Mouse (Mus musculus) v-Abl transformed pro-B cells (cell line): ENCODE data around the gene Fam216a.

Source experiments
- in situ Hi-C, 2 experiments: fragments of 400-800 bp; cut with MboI; formaldehyde crosslinking; loops; one replicate each; pipeline ENCODE4 v1.15.1; 2025; ENCODE audit not compliant: unreplicated experiment in 2 of 2

Fam216a gene

GRCm38 (mm10) chr5:122330269-122330668 lies 41.9 kb downstream of the Fam216a start:
- in situ Hi-C loops: no loop called here

GRCm38 (mm10) chr5:122327283-122327682 lies 44.9 kb downstream of the Fam216a start:
- in situ Hi-C loops: no loop called here

GRCm38 (mm10) chr5:122325477-122325876 lies 46.7 kb downstream of the Fam216a start:
- in situ Hi-C loops: no loop called here

- in situ Hi-C loops: no loop called here
Measured at GRCm38 (mm10) chr5:122324608-122325431, 47.3 kb downstream of the Fam216a start.

- in situ Hi-C loops: no loop called here
Measured at GRCm38 (mm10) chr5:122323523-122323922, 48.6 kb downstream of the Fam216a start.

- in situ Hi-C loops: no loop called here
Measured at GRCm38 (mm10) chr5:122320205-122320781, 51.9 kb downstream of the Fam216a start.

GRCm38 (mm10) chr5:122319474-122320204 lies 52.5 kb downstream of the Fam216a start:
- in situ Hi-C loops: loop anchor here (5.0 kb wide), 2 partner anchors 37 to 52 kb away; partner anchors contain the start of gene Pptc7 (in 1 of the 2)

GRCm38 (mm10) chr5:122318976-122319375 lies 53.2 kb downstream of the Fam216a start:
- in situ Hi-C loops: loop anchor here (5.0 kb wide), 2 partner anchors 37 to 52 kb away; partner anchors contain the start of gene Pptc7 (in 1 of the 2)

- in situ Hi-C loops: loop anchor here (5.0 kb wide), 2 partner anchors 36 to 51 kb away; partner anchors contain the start of gene Pptc7 (in 1 of the 2)
Measured at GRCm38 (mm10) chr5:122318100-122318499, 54.1 kb downstream of the Fam216a start.

- in situ Hi-C loops: loop anchor here (5.0 kb wide), 2 partner anchors 35 to 50 kb away; partner anchors contain the start of gene Pptc7 (in 1 of the 2)
Measured at GRCm38 (mm10) chr5:122317329-122318045, 54.7 kb downstream of the Fam216a start.

GRCm38 (mm10) chr5:122314966-122315667 lies 57.0 kb downstream of the Fam216a start:
- in situ Hi-C loops: loop anchor here (5.0 kb wide), 2 partner anchors 33 to 48 kb away; partner anchors contain the start of gene Pptc7 (in 1 of the 2)
